Mouse (Mus musculus) C2C12 (cell line): ENCODE results near the gene Srsf2.

Experiments
- CEBPB ChIP-seq: IDR thresholded peaks from one replicate; pipeline ENCODE4 v1.6.1; 2011; ENCODE audit warnings: low read depth, mild to moderate bottlenecking, control low read depth, moderate library complexity
- CTCF ChIP-seq: IDR thresholded peaks from one replicate; pipeline ENCODE4 v1.5.1; 2011; ENCODE audit not compliant: control insufficient read depth, insufficient read depth, insufficient read length
- MAX ChIP-seq: IDR thresholded peaks from one replicate; pipeline ENCODE4 v1.6.1; 2011; ENCODE audit warnings: mild to moderate bottlenecking, control low read depth
- MYOG ChIP-seq: IDR thresholded peaks from one replicate; pipeline ENCODE4 v1.6.1; 2011; ENCODE audit not compliant: control insufficient read depth, insufficient read length; ENCODE audit errors: extremely low read depth
- USF1 ChIP-seq: IDR thresholded peaks from one replicate; pipeline ENCODE4 v1.6.1; 2011; ENCODE audit warnings: low read depth, mild to moderate bottlenecking, control low read depth, moderate library complexity

- no peak for TF ChIP-seq CTCF
- TF ChIP-seq MYOG: no peak
- TF ChIP-seq MAX: no peak
- no peak for TF ChIP-seq USF1
- TF ChIP-seq CEBPB: no peak
Observed at GRCm38 (mm10) chr11:116821057-116821940, 31.6 kb downstream of the Srsf2 start.
